Mouse (Mus musculus) ES-Bruce4 (cell line): ENCODE results near the gene Anxa11.

Source experiments
- CTCF ChIP-seq: IDR thresholded peaks from one replicate; pipeline ENCODE4 v1.8.1; 2011; ENCODE audit warnings: low read depth, low read length
- EP300 ChIP-seq: IDR thresholded peaks from 2 replicates; pipeline ENCODE4 v1.6.1; 2011; ENCODE audit warnings: low read depth, low read length; ENCODE audit not compliant: insufficient read depth
- POLR2A ChIP-seq: IDR thresholded peaks from one replicate; pipeline ENCODE4 v1.8.1; 2011; ENCODE audit warnings: low read length; ENCODE audit not compliant: insufficient read depth

- no peak for TF ChIP-seq POLR2A
- TF ChIP-seq CTCF, result no peak
- TF ChIP-seq EP300, result no peak
Observed at GRCm38 (mm10) chr14:25844372-25844771, 2.4 kb downstream of the Anxa11 start.
